Mouse (Mus musculus) thymus, adult 2 months (tissue): Measurements from ENCODE around the gene Bcl7a. TPM values are rescaled to one million over a fixed set of nuclear protein-coding genes. Genes with fewer than 3 reads are reported as not detected.

Experiments used
- DNase-seq: peaks from one replicate; pipeline ENCODE4 v3.0.0; 2021
- H3K27ac ChIP-seq: fragments of 200-500 bp; 2 replicates; pipeline ENCODE4 v1.5.1; 2012; ENCODE audit warnings: low read length, control low read depth; ENCODE audit not compliant: control insufficient read depth, insufficient read depth
- H3K27me3 ChIP-seq: fragments of 200-500 bp; 2 replicates; pipeline ENCODE4 v1.6.1; 2012; ENCODE audit warnings: mild to moderate bottlenecking, low read length, moderate library complexity, mixed read lengths; ENCODE audit not compliant: control insufficient read depth, insufficient read depth
- H3K36me3 ChIP-seq: fragments of 200-500 bp; 2 replicates; pipeline ENCODE4 v1.6.1; 2012; ENCODE audit warnings: mild to moderate bottlenecking, low read length, moderate library complexity; ENCODE audit not compliant: control insufficient read depth, insufficient read depth
- H3K4me1 ChIP-seq: fragments of 200-500 bp; replicated peaks from 2 replicates; pipeline ENCODE4 v1.6.1; 2012; ENCODE audit warnings: low read length; ENCODE audit not compliant: control insufficient read depth, insufficient read depth
- H3K4me3 ChIP-seq: fragments of 200-500 bp; 2 replicates; pipeline ENCODE4 v1.5.1; 2012; ENCODE audit warnings: mild to moderate bottlenecking, low read length, control low read depth, moderate library complexity; ENCODE audit not compliant: control insufficient read depth, insufficient read depth
- CTCF ChIP-seq: fragments of 200-500 bp; IDR thresholded peaks from 2 replicates; pipeline ENCODE4 v1.5.1; 2012; ENCODE audit warnings: mild to moderate bottlenecking, control low read depth, low read length, moderate library complexity, borderline replicate concordance; ENCODE audit not compliant: control insufficient read depth, poor library complexity, insufficient read depth; ENCODE audit errors: extremely low read depth
- POLR2A ChIP-seq: fragments of 200-500 bp; IDR thresholded peaks from 2 replicates; pipeline ENCODE4 v1.6.1; 2012; ENCODE audit warnings: mild to moderate bottlenecking, low read length, control low read depth, moderate library complexity; ENCODE audit not compliant: control insufficient read depth, poor library complexity, insufficient read depth; ENCODE audit errors: extremely low read depth
- WGBS: fragments of 180-500 bp; shearing (Covaris S2); methylation state at CpG from one replicate; pipeline ENCODE4 v1.1.7; 2018; 5-methylcytosine and 5-hydroxymethylcytosine counted together
- polyA plus RNA-seq: library from polyadenylated mRNA; depleted of rRNA; stranded (reverse); fragments of >200 nt; gene quantifications from 2 replicates; pipeline ENCODE4 v1.2.3, GENCODE M21; 2012

Gene Bcl7a
- polyA plus RNA-seq, 1 experiment, result 29.4 TPM

DNA sequence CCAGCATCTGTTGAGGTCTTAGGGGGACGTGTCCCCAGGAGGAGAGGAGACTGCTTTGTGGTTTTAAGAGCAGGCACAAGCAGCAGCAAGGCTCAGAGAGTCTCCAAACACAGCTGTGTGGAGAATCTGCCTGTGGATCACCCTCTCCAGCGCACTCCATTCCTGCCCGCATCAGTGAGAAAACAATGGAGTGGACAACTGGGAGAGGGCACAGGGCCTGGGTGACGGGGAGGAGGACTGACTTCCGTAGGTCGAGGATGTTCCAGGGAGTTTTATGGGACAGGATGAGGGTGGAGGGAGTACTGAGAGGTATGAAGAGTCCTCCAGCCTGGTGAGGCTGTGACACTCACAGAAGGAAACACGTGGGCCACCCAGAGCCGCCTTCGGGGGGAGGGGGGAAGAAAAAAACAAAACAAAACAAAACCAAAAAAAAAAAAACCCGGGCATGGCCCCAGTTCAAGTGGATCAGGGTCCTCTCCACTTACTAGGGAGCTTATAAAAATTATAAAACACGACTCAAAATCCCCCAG is 29.7 kb upstream of the Bcl7a start:
- peak; percentile 61 for DNase-seq
- TF ChIP-seq CTCF (no peak), POLR2A (peak; percentile 36; the same call in 1 of the 2 replicates)
- Histone ChIP-seq H3K4me1 (peaks cover 36% of the 10 kb centered on the region), H3K36me3 (no peaks in the 10 kb centered on the region), H3K4me3 (peak overlapping the region; percentile 21), H3K27ac (peak overlapping the region; percentile 75), H3K27me3 (no peaks in the 10 kb centered on the region)
- WGBS, result 11% methylated on average over 11 of the region's 11 CpGs

- WGBS, result 23% methylated on average over 10 of the region's 10 CpGs
- H3K4me1 ChIP-seq, result peaks cover 36% of the 10 kb centered on the region
- H3K27me3 ChIP-seq, result no peaks in the 10 kb centered on the region
- DNase-seq, result peak; percentile 54
- H3K4me3 ChIP-seq, result no peak overlapping the region
- no peak for TF ChIP-seq CTCF
- TF ChIP-seq POLR2A, result peak; percentile 25; the same call in 1 of the 2 replicates
- peak overlapping the region; percentile 90 for H3K27ac ChIP-seq
- H3K36me3 ChIP-seq, result no peaks in the 10 kb centered on the region
Observed at GRCm38 (mm10) chr5:123315219-123315866, 28.3 kb upstream of the Bcl7a start.

GRCm38 (mm10) chr5:123317992-123318391 is 25.6 kb upstream of the Bcl7a start:
- Histone ChIP-seq H3K36me3 (no peaks in the 10 kb centered on the region), H3K27ac (peak overlapping the region; percentile 74), H3K27me3 (no peaks in the 10 kb centered on the region), H3K4me3 (peak overlapping the region; percentile 35), H3K4me1 (peaks cover 32% of the 10 kb centered on the region)
- DNase-seq, result peak; percentile 38
- WGBS, result 12% methylated on average over 6 of the region's 6 CpGs
- no peak for TF ChIP-seq CTCF
- TF ChIP-seq POLR2A, result no peak

GRCm38 (mm10) chr5:123320136-123320535 is 23.5 kb upstream of the Bcl7a start:
- no peak for DNase-seq
- Histone ChIP-seq H3K4me1 (peaks cover 13% of the 10 kb centered on the region), H3K27me3 (no peaks in the 10 kb centered on the region), H3K27ac (no peak overlapping the region), H3K36me3 (no peaks in the 10 kb centered on the region), H3K4me3 (no peak overlapping the region)
- TF ChIP-seq CTCF (no peak), POLR2A (no peak)
- WGBS, result 98% methylated on average over 3 of the region's 3 CpGs

GRCm38 (mm10) chr5:123324242-123324641 is 19.4 kb upstream of the Bcl7a start:
- Histone ChIP-seq H3K27ac (no peak overlapping the region), H3K36me3 (no peaks in the 10 kb centered on the region), H3K27me3 (no peaks in the 10 kb centered on the region), H3K4me1 (no peaks in the 10 kb centered on the region), H3K4me3 (no peak overlapping the region)
- DNase-seq, result no peak
- TF ChIP-seq POLR2A (no peak), CTCF (no peak)
- WGBS, result 89% methylated on average over 15 of the region's 15 CpGs

DNA sequence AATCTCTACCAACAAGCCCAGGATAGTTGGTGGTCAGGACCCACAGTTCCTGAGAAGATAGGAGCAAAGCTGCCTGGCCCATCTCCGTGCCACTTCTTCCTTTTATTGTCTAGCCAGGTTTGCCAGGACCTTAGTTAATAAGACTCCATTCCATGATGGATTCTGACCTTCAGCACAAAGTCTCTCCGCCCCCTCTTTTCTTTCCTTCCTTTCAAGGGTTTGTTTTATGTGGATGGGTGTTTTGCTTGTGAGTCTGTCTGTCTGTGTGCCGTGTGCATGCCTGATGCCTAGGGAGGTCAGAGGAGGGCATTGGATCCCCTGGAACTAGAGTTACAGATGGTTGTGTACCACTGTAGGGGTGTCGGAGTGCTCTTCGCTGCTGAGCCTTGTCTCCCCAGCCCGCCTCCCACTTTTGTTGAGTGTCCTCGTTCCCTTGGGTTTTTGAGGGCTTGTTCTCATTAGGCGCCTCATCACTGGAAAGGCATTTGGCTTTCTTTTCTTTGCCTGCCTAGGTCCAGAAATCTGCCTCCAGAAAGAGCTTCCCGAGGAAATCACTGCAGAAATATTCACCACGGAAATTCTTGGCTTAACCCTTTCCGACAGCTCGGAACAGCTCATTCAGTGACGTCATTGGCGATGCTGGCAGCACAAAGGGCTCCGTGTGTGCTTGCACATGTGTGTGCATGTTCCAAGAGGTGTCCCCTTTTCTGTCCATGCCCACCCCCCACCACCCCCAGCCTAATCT is 17.5 kb upstream of the Bcl7a start:
- Histone ChIP-seq H3K27ac (no peak overlapping the region), H3K27me3 (no peaks in the 10 kb centered on the region), H3K4me1 (no peaks in the 10 kb centered on the region), H3K36me3 (no peaks in the 10 kb centered on the region), H3K4me3 (no peak overlapping the region)
- no peak for DNase-seq
- TF ChIP-seq CTCF (no peak), POLR2A (no peak)
- WGBS, result 92% methylated on average over 15 of the region's 15 CpGs

GRCm38 (mm10) chr5:123326751-123327148 is 16.9 kb upstream of the Bcl7a start:
- DNase-seq, result no peak
- Histone ChIP-seq H3K4me3 (no peak overlapping the region), H3K36me3 (no peaks in the 10 kb centered on the region), H3K27me3 (no peaks in the 10 kb centered on the region), H3K4me1 (no peaks in the 10 kb centered on the region), H3K27ac (no peak overlapping the region)
- TF ChIP-seq POLR2A (no peak), CTCF (no peak)
- WGBS, result 87% methylated on average over 9 of the region's 9 CpGs
